Mouse (Mus musculus) olfactory bulb, adult 2 months (tissue): ENCODE measurements around the gene Cxcl2.

ENCODE experiments used
- CTCF ChIP-seq: fragments of 200-500 bp; IDR thresholded peaks from 2 replicates; pipeline ENCODE4 v1.5.1; 2012; ENCODE audit warnings: low read depth, mild to moderate bottlenecking, low read length, moderate library complexity; ENCODE audit not compliant: insufficient read depth
- POLR2A ChIP-seq: fragments of 200-500 bp; IDR thresholded peaks from 2 replicates; pipeline ENCODE4 v1.6.1; 2012; ENCODE audit warnings: mild to moderate bottlenecking, low read depth, low read length, moderate library complexity; ENCODE audit not compliant: insufficient read depth

DNA sequence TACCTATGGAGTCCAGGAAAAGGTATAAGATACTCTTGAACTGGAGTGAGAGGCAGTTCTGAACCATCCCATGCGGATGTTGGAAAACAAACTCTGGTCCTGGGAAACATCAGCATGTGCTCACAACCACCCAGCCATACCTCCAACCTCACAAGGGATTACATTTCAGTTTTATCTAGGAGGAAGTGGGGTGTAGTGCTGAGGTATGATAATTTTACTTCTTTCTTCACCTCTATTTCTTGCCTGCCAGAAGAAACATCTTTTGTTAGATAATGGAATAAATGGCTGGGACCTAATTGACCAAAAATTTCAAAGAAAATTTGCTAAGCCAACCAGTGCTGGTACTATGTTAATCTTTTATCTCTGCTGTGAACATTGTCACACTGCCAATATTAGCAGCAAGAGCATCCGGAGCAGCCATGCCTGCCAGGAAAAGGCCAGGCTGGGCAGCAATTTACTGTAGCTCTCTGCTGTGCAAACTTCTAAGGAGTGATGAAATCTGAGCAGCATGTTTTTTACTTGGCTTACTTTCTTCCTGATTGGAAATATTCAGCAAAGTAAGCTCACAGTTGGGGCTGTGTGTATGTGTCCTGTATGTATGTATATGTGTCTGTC lies 18.9 kb upstream of the Cxcl2 start:
- TF ChIP-seq CTCF (no peak), POLR2A (no peak)
